Mouse (Mus musculus) myocyte (in vitro differentiated cells): ENCODE measurements around the gene Mrpl45.

Experiments used
- CEBPB ChIP-seq: IDR thresholded peaks from 2 replicates; pipeline ENCODE4 v1.6.1; 2011; ENCODE audit warnings: mild to moderate bottlenecking, moderate library complexity; ENCODE audit not compliant: poor library complexity, insufficient read depth, severe bottlenecking
- E2F4 ChIP-seq: IDR thresholded peaks from one replicate; pipeline ENCODE4 v1.6.1; 2011; ENCODE audit warnings: mild to moderate bottlenecking, control low read depth, moderate library complexity; ENCODE audit not compliant: insufficient read depth
- MAX ChIP-seq: IDR thresholded peaks from one replicate; pipeline ENCODE4 v1.6.1; 2011; ENCODE audit warnings: low read depth, mild to moderate bottlenecking, control low read depth
- MYOD1 ChIP-seq, 3 experiments: IDR thresholded peaks; one replicate each; pipeline ENCODE4 v1.6.1; 2011; ENCODE audit warnings: control low read depth in 2 of 3, low read depth in 2 of 3, mild to moderate bottlenecking in 2 of 3, moderate library complexity in 1 of 3; ENCODE audit not compliant: insufficient read length in 2 of 3, control insufficient read depth in 1 of 3
- MYOG ChIP-seq, 3 experiments: IDR thresholded peaks; one replicate each; pipeline ENCODE4 v1.6.1; 2011; ENCODE audit warnings: control low read depth in 2 of 3, low read depth in 2 of 3, mild to moderate bottlenecking in 2 of 3; ENCODE audit not compliant: insufficient read length in 2 of 3, control insufficient read depth in 1 of 3, insufficient read depth in 1 of 3
- POLR2A ChIP-seq: IDR thresholded peaks from one replicate; pipeline ENCODE4 v1.6.1; 2011; ENCODE audit warnings: low read depth, mild to moderate bottlenecking, control low read depth, moderate library complexity; ENCODE audit not compliant: insufficient read length
- POLR2AphosphoS2 ChIP-seq: IDR thresholded peaks from one replicate; pipeline ENCODE4 v1.6.1; 2011; ENCODE audit warnings: low read depth, control low read depth; ENCODE audit not compliant: insufficient read length
- SRF ChIP-seq: IDR thresholded peaks from one replicate; pipeline ENCODE4 v1.6.1; 2011; ENCODE audit warnings: low read depth; ENCODE audit not compliant: control insufficient read depth, insufficient read length
- USF1 ChIP-seq: IDR thresholded peaks from one replicate; pipeline ENCODE4 v1.6.1; 2011; ENCODE audit warnings: low read depth, mild to moderate bottlenecking, control low read depth, moderate library complexity

- TF ChIP-seq POLR2A: no peak
- peak in 1 of 3 experiments; percentile 1 for TF ChIP-seq MYOD1 (IDR thresholded peaks at IDR 0.05; ENCODE audit: control insufficient read depth in 1 of 3, insufficient read length in 2 of 3, low read depth in 2 of 3)
- TF ChIP-seq CEBPB: no peak
- TF ChIP-seq POLR2AphosphoS2: no peak
- no peak for TF ChIP-seq MAX
- TF ChIP-seq USF1: no peak
- TF ChIP-seq E2F4: no peak
- no peak for TF ChIP-seq SRF
- peak in 1 of 3 experiments; percentile 0 for TF ChIP-seq MYOG (IDR thresholded peaks at IDR 0.05; ENCODE audit: control insufficient read depth in 1 of 3, insufficient read depth in 1 of 3, insufficient read length in 2 of 3, low read depth in 2 of 3)
Measured at GRCm38 (mm10) chr11:97362943-97363643, 47.6 kb downstream of the Mrpl45 start.
